Mouse (Mus musculus) olfactory bulb, adult 2 months (tissue): ENCODE data around the gene Srsf2. TPM values are rescaled to one million over a fixed set of nuclear protein-coding genes. Genes with fewer than 3 reads are reported as not detected.

ENCODE experiments used
- H3K27ac ChIP-seq: fragments of 200-500 bp; 2 replicates; pipeline ENCODE4 v1.5.1; 2012; ENCODE audit warnings: low read depth, low read length; ENCODE audit not compliant: insufficient read depth
- H3K4me1 ChIP-seq: fragments of 200-500 bp; 2 replicates; pipeline ENCODE4 v1.6.1; 2012; ENCODE audit warnings: low read length; ENCODE audit not compliant: control insufficient read depth, insufficient read depth
- H3K4me3 ChIP-seq: fragments of 200-500 bp; 2 replicates; pipeline ENCODE4 v1.5.1; 2012; ENCODE audit warnings: mild to moderate bottlenecking, low read depth, low read length, moderate library complexity; ENCODE audit not compliant: insufficient read depth
- CTCF ChIP-seq: fragments of 200-500 bp; IDR thresholded peaks from 2 replicates; pipeline ENCODE4 v1.5.1; 2012; ENCODE audit warnings: low read depth, mild to moderate bottlenecking, low read length, moderate library complexity; ENCODE audit not compliant: insufficient read depth
- POLR2A ChIP-seq: fragments of 200-500 bp; IDR thresholded peaks from 2 replicates; pipeline ENCODE4 v1.6.1; 2012; ENCODE audit warnings: mild to moderate bottlenecking, low read depth, low read length, moderate library complexity; ENCODE audit not compliant: insufficient read depth
- WGBS: fragments of 180-500 bp; shearing (Covaris S2); methylation state at CpG from one replicate; pipeline ENCODE4 v1.1.7; 2018; 5-methylcytosine and 5-hydroxymethylcytosine counted together
- polyA plus RNA-seq: library from polyadenylated mRNA; stranded (reverse); fragments of >200 nt; gene quantifications from 2 replicates; pipeline ENCODE4 v1.2.4, GENCODE M21; 2012; ENCODE audit warnings: low replicate concordance; ENCODE audit not compliant: missing spikeins, insufficient read depth, insufficient read length

The Srsf2 gene
- polyA plus RNA-seq, 1 experiment = not detected

DNA sequence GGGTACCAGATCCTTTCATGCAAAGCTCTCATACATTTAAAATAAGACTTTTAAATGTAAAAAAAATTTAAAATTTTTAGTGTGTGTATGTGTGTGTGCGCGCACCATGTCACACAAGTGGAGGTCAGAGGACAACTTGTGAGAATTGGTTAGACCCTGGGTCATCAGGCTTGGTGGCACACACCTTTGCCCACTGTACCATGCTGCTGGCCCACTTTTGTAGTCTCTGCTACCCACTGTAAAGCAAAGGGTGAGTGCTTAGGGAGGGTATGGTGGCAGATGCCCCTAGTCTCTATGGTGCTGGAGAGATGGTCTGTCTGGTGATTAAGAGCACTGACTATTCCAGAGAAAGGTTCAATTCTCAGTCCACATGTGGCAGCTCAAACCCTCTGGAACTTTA lies 29.6 kb downstream of the Srsf2 start:
- H3K27ac ChIP-seq = no peak overlapping the region
- no peak overlapping the region for H3K4me3 ChIP-seq
- TF ChIP-seq CTCF (no peak), POLR2A (no peak)
- H3K4me1 ChIP-seq = peaks cover 39% of the 10 kb centered on the region
- 98% methylated on average over 2 of the region's 2 CpGs for WGBS

DNA sequence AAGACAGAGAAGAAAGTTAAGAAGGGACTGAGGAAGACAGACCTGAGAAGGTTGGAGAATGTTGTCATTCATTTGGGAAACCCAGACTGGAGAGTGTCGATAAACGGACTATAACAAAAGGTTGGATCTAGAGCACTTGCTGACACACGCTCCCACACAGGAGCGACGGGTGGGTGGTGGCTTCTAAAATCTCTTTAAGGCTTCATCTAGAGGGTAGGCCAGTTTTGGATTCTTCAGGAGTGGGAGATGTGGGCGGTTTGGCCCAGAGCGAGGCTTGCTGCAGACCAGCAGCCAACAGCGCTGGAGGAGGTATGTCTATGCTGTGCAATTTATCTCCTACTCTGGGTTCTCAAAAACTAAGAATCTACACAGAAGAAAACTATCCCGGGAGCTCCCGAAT lies 30.3 kb downstream of the Srsf2 start:
- TF ChIP-seq CTCF (no peak), POLR2A (no peak)
- 91% methylated on average over 10 of the region's 10 CpGs for WGBS
- no peak overlapping the region for H3K27ac ChIP-seq
- H3K4me1 ChIP-seq = peaks cover 33% of the 10 kb centered on the region
- no peak overlapping the region for H3K4me3 ChIP-seq

DNA sequence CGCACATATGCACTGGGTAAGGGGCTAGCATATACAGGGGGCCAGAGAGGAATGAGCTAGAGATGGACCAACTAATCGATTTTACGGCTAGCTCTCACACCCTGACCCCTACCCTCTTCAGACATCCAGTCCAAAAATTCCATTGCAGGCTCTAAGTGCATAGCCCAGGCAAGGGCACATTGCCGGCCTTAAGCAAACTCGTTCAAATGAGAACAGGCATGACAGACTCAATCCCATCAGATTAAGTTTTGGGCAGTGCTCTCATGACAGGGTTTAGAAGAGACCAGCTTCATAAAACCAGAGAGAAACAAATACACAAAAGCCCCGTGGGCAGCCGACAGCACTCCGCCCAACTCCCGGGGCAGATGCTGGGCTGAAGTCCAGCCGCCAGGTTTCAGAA lies 30.7 kb downstream of the Srsf2 start:
- 79% methylated on average over 10 of the region's 10 CpGs for WGBS
- Histone ChIP-seq H3K27ac (no peak overlapping the region), H3K4me1 (peaks cover 29% of the 10 kb centered on the region), H3K4me3 (no peak overlapping the region)
- TF ChIP-seq CTCF (no peak), POLR2A (no peak)

DNA sequence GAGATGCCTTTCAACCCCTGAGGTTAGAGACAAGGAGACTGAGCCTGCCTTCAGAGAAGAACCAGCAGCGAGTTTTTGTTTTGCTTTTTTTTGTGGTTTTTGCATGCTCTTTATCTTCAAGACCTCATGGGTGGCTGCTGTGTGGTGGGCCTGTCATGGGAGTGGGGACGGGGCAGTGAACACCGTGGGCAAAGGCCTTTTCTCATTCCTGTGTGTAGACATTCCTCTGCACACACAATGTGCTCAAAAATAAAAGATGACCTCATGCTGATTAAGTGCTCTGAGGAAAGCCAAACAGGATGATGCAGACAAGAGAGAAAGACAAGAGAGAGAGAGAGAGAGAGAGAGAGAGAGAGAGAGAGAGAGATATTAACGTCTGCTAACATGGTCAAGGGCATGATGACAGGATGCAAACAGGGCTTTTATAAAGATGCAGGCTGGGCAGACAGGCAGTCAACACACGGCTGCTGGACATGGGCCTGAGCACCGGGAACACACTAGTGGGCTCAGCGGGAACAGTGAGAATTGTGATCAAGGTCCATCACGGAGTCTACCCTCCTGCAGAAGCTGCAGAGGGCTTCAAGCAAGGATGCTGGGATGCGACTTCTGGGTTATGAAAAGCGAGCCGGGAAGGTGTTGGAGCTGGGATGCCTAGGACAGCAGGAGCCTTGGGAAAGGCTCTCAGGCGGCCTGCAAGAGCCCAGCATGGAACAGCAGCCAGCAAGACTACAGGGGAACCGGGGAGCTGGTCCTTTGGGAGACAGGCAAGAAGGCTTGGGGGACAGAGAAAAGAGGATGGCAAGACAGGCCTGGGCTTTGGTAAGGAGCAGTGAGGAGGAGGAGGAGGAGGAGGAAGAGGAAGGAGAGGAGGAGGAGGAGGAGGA lies 31.6 kb downstream of the Srsf2 start:
- Histone ChIP-seq H3K4me1 (peaks cover 21% of the 10 kb centered on the region), H3K4me3 (no peak overlapping the region), H3K27ac (no peak overlapping the region)
- WGBS = 70% methylated on average over 13 of the region's 13 CpGs
- TF ChIP-seq CTCF = no peak
- no peak for TF ChIP-seq POLR2A

DNA sequence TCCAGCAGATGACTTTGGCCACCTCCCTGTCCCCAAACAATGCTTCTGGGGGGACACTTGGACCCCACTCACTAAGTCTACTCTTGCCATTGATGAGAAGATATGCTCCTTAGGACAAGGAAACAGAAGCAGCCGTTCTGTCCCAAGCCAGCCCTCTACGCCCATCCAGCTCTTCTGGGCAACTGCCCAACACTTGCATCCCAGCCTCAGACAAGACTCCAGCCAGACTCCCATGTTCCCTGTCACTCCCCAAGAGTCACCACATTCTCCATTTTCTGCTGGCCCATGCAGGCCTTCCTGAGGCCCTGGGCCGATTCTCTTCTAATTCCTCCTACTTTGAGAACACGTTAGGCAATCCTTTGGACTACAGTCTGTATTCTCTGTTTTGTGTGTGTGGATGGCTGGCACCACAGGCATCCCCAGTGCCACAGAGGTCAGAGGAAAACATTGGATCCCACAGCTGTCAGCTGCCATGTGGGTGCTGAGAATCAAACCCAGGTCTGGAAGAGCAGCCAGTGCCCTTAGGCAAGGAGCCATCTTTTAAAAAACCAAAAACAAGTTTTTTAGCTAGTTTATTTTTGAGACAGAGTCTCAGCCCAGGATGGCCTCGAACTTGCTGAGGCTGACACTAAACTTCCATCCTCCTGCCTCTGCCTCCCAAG lies 32.8 kb downstream of the Srsf2 start:
- 79% methylated on average over 5 of the region's 5 CpGs for WGBS
- no peak for TF ChIP-seq POLR2A
- TF ChIP-seq CTCF = no peak
- Histone ChIP-seq H3K27ac (no peak overlapping the region), H3K4me3 (no peak overlapping the region), H3K4me1 (peaks cover 13% of the 10 kb centered on the region)

DNA sequence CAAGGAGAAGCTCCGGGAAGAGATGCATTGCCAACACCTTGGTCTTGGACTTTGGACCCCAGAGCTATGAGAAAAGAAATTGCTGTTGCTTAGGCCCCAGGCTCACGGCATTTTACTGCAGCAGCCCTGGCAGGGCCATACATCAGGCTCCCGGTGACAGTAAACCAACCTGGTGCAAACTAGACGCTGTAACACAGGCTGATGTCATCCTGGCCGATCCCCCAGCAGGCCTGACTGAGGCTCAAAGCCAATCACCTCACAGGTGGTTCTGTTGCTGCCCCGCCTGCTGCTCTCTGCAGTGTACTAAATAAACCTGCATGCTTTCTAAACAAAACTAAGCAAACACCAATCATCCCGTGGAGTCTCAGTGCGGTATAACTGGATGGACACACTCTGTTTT lies 34.2 kb downstream of the Srsf2 start:
- Histone ChIP-seq H3K27ac (no peak overlapping the region), H3K4me3 (no peak overlapping the region), H3K4me1 (peaks cover 25% of the 10 kb centered on the region)
- no peak for TF ChIP-seq CTCF
- WGBS = 83% methylated on average over 8 of the region's 8 CpGs

DNA sequence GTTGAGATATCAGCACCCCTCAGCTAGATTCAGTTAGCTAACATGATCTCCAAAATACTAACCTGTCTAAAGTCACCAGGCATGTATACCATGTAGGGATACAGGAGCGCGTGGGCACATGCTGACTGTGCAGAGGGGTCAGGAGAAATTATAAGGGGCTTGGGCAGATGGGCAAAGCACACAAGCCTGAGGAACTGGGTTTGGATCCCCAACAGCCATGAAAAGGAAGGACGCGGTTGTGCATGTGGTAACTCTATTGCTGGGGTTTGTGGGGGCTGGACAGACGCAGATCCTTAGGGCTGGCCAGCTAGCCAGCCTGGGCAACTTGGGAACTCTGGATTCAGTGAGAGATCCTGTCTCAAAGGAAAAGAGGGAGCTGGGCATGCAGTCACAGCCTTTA lies 35.3 kb downstream of the Srsf2 start:
- Histone ChIP-seq H3K4me3 (no peak overlapping the region), H3K4me1 (peaks cover 34% of the 10 kb centered on the region), H3K27ac (no peak overlapping the region)
- TF ChIP-seq POLR2A (no peak), CTCF (no peak)
- WGBS = 99% methylated on average over 5 of the region's 5 CpGs

DNA sequence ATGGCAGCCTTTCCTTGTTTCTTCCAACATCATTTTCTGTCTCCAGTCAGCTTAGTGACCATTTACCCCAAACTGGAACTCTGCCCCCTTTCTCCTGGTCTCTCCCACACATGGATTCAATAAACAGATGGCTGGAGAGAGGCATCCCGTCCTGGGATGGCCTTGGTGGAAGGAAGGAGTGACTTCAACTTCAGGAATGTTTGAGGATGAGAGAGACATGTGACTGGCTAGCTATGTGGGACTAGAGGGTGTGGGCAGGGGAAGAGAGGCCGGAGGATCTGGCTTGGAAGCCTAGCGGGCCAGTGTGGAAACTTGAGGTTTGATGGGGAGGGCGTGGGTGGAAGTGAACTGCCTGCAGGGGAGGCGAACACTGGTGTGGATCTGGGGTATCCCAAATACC lies 36.1 kb downstream of the Srsf2 start:
- no peak overlapping the region for H3K27ac ChIP-seq
- WGBS = 94% methylated on average over 5 of the region's 5 CpGs
- peaks cover 33% of the 10 kb centered on the region for H3K4me1 ChIP-seq
- H3K4me3 ChIP-seq = no peak overlapping the region
- TF ChIP-seq CTCF (no peak), POLR2A (no peak)

DNA sequence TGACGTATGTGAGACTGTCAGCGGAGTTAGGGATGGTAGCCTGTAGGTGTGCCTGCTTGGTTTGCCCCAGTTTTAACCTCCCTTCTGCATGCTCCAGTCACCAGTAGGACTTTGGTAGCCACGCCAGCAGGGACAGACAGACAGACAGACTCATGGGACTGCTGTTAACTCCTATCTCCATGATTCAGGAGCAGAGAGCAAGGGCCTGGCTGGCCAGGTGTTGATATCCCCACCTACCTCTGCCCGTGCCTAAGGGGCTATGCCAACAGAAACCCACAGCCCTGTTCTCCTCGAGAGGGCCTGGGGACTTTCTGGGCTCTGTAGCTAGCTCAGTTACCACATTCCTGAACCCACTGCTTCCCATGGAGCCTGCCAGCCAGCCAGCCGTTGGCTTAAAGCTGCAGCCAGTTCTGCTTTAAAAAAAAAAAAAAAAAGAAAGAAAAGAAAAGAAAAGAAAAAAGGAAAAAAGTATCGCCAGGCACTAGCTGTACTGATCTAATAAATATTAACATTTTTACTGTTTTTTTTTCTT lies 37.9 kb downstream of the Srsf2 start:
- peaks cover 41% of the 10 kb centered on the region for H3K4me1 ChIP-seq
- H3K4me3 ChIP-seq = no peak overlapping the region
- H3K27ac ChIP-seq = peak overlapping the region; percentile 4; the same call in 1 of the 2 replicates
- TF ChIP-seq CTCF (no peak), POLR2A (no peak)
- 61% methylated on average over 7 of the region's 7 CpGs for WGBS
